Mouse (Mus musculus) kidney, embryonic 15.5 days (tissue): ENCODE results near the gene Syn3. TPM values are rescaled to one million over a fixed set of nuclear protein-coding genes. Genes with fewer than 3 reads are reported as not detected.
"Not testable (repeated sequence)": the region's sequence is repeated elsewhere in the genome, so short reads cannot be mapped to it uniquely, and the experiment has no call there.

Experiments used
- ATAC-seq: fragments of 200-750 bp; cut with Nextera tagmentation; replicated peaks from 2 replicates; pipeline ENCODE4 v1.8.0; 2017; ENCODE audit warnings: moderate TSS enrichment; ENCODE audit not compliant: low FRiP score
- H3K27ac ChIP-seq: fragments of 300-500 bp; sonication (generic); 2 replicates; pipeline ENCODE4 v1.5.1; 2015; ENCODE audit warnings: mild to moderate bottlenecking, inconsistent platforms
- H3K27me3 ChIP-seq: fragments of 300-500 bp; sonication (generic); 2 replicates; pipeline ENCODE4 v1.6.1; 2015; ENCODE audit warnings: inconsistent platforms
- H3K36me3 ChIP-seq: fragments of 300-500 bp; sonication (generic); 2 replicates; pipeline ENCODE4 v1.6.1; 2015; ENCODE audit warnings: inconsistent platforms
- H3K4me1 ChIP-seq: fragments of 300-500 bp; sonication (generic); 2 replicates; pipeline ENCODE4 v1.6.1; 2015; ENCODE audit warnings: inconsistent platforms
- H3K4me2 ChIP-seq: fragments of 300-500 bp; sonication (generic); 2 replicates; pipeline ENCODE4 v1.6.1; 2015; ENCODE audit warnings: moderate library complexity, mild to moderate bottlenecking, inconsistent platforms
- H3K4me3 ChIP-seq: fragments of 300-500 bp; sonication (generic); replicated peaks from 2 replicates; pipeline ENCODE4 v1.5.1; 2015; ENCODE audit warnings: mild to moderate bottlenecking, inconsistent platforms
- H3K9ac ChIP-seq: fragments of 300-500 bp; sonication (generic); 2 replicates; pipeline ENCODE4 v1.6.1; 2015; ENCODE audit warnings: mild to moderate bottlenecking, inconsistent platforms
- H3K9me3 ChIP-seq: fragments of 300-500 bp; sonication (generic); replicated peaks from 2 replicates; pipeline ENCODE4 v1.6.1; 2016; ENCODE audit warnings: inconsistent platforms
- WGBS: fragments of 180-500 bp; shearing (Covaris S2); methylation state at CpG from one replicate; pipeline ENCODE4 v1.1.7; 2015; ENCODE audit warnings: mixed read lengths; 5-methylcytosine and 5-hydroxymethylcytosine counted together
- polyA plus RNA-seq: library from polyadenylated mRNA; unstranded; fragments of >200 nt; fragmentation: Nextera tagmentation; extraction: Ambion mirVana; gene quantifications from 2 replicates; pipeline ENCODE4 v1.2.1, GENCODE M21; 2015

The Syn3 gene
- polyA plus RNA-seq, 1 experiment from 2014 or later = 8.1 TPM

DNA sequence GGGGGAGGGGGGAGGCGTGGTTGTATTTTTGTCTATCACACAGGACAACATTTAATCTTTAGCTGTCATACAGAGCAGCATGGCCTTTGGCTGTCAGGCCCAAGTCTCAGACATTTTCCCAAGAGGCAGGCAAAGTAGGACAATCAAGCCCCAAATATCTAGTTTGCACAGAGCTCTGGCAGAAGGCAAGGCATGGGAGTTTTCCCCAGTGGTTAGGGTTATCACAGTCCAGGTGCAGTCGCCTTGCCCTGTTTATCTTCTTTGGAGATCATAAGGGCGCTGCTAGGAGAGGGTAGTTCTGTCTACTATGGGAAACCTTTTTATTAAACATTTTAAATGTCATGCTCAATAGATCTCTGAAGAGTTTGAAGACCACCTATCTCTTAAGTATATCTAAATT lies 106.3 kb downstream of the Syn3 start:
- Histone ChIP-seq H3K4me2 (no peak overlapping the region), H3K9me3 (no peaks in the 10 kb centered on the region), H3K4me3 (no peak overlapping the region), H3K9ac (no peak overlapping the region), H3K36me3 (no peaks in the 10 kb centered on the region), H3K27me3 (no peaks in the 10 kb centered on the region), H3K4me1 (peaks cover 11% of the 10 kb centered on the region), H3K27ac (no peak overlapping the region)
- 89% methylated on average over 3 of the region's 3 CpGs for WGBS
- no peak for ATAC-seq

DNA sequence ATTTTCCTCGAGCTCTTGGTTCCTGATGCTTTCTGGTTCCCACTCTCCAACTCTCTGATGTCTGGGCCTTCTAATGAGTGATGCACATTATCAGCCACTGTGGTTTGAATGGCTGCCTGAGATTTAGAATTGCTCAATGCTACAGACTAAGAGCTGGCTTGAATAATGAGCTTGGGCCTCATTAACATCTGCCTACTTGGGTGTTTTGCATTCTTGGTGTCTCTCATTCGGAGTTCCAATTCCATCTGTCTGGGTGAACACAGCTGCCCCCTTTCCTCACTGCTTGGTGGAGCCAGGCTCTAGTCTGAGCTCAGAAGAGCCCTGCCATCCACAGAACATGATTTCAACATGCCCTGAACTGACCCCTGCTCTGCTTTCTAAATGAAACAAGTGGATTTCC lies 108.8 kb downstream of the Syn3 start:
- H3K9ac ChIP-seq = no peak overlapping the region
- 75% methylated on average over 2 of the region's 2 CpGs for WGBS
- no peak overlapping the region for H3K27ac ChIP-seq
- no peaks in the 10 kb centered on the region for H3K9me3 ChIP-seq
- H3K4me1 ChIP-seq = peaks cover 22% of the 10 kb centered on the region
- H3K36me3 ChIP-seq = no peaks in the 10 kb centered on the region
- no peak overlapping the region for H3K4me3 ChIP-seq
- H3K27me3 ChIP-seq = no peaks in the 10 kb centered on the region
- no peak overlapping the region for H3K4me2 ChIP-seq
- no peak for ATAC-seq

DNA sequence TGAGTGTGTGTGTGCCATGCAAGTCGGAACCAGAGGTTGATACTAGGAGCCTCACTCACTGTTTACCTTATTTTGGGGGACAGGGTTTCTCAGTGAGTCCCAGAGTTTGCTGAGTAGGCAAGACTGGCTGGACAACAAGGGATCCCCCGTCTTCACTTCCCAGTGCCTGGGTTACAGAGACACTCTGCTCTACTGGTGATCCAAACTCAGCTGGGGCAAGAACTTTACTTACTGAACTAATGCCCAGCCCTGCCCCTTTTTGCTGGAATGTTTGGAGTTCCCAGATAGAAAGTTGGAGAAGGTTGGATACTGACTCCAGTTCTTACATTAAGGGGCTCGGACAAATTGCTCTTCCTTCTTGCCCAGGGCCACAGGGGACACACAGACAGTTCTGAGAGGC lies 109.3 kb downstream of the Syn3 start:
- no peak overlapping the region for H3K4me2 ChIP-seq
- H3K4me3 ChIP-seq = no peak overlapping the region
- no peaks in the 10 kb centered on the region for H3K9me3 ChIP-seq
- H3K4me1 ChIP-seq = peaks cover 22% of the 10 kb centered on the region
- no peak overlapping the region for H3K27ac ChIP-seq
- H3K9ac ChIP-seq = no peak overlapping the region
- no peaks in the 10 kb centered on the region for H3K36me3 ChIP-seq
- no peaks in the 10 kb centered on the region for H3K27me3 ChIP-seq
- no peak for ATAC-seq
- WGBS = 85% methylated on average over 3 of the region's 3 CpGs

DNA sequence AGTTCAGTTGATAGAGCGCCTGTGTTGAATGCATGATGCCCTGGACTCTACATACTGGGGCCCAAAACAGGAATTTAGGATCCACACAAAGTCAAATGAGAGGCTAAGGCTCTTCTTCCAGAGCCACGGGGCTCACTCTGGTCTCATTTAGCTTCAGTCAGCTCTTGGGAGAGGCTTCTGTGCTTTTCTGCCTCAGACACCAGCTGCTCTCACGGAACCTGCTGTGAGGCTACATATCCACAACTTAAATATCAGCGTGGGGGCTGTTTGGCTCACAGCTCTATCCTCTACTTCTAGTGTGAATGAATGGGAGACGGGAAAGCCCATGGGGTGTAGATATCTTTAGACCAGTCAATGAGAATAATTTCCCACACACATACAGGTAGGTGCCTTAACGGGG lies 109.9 kb downstream of the Syn3 start:
- Histone ChIP-seq H3K27me3 (no peaks in the 10 kb centered on the region), H3K9me3 (no peaks in the 10 kb centered on the region), H3K36me3 (no peaks in the 10 kb centered on the region), H3K27ac (no peak overlapping the region), H3K4me1 (peaks cover 22% of the 10 kb centered on the region), H3K9ac (no peak overlapping the region), H3K4me3 (no peak overlapping the region), H3K4me2 (no peak overlapping the region)
- ATAC-seq = no peak
- 86% methylated on average over 6 of the region's 6 CpGs for WGBS

DNA sequence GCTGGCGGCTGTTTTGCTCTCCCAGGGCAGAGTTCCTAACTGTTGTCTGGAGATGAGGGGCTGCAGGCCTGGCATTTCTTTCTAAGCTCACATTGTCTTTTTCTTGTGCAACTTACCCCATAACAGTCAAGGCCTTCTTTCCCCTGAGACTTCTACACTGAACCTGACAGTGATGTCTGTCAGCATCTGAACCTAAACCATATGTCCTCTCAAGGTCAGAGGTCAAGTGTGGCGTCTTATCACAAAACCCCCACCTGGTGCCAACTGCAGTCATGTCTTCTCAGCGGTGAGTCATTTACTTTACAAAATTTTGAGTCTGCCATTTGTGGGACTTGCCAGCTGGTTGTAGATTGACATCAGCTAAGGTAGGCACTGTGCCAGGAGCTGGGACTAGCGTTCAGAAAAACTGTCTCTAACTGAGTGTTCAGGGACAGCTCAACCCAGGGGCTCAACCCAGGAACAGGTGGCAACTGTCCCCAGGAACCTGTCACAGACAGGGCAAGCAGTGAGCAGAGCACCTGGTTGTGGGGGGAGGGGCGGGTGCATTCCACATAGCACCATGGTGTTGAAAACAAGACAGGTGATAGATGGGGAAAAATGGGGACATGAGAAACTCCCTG lies 110.8 kb downstream of the Syn3 start:
- H3K27me3 ChIP-seq = no peaks in the 10 kb centered on the region

DNA sequence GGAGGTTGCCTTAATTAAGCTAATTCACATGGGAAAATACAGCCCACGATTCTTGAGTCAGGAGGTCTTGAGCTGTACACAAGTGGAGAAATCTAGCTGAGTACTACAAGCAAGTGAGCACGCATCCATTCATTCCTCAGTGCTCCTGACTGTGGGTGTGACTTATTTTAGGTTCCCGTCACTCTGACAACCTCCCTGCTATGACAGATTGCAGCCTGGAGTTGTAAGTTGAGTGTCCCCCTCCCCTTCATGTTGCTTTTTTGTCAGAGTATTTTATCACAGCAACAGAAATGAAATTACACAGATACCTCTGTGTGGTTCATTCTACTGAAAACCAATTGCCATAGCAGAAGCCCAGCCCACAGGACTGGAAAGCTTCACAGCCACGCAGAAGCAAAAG lies 112.5 kb downstream of the Syn3 start:
- no peak overlapping the region for H3K4me2 ChIP-seq
- H3K4me1 ChIP-seq = peaks cover 27% of the 10 kb centered on the region
- H3K27me3 ChIP-seq = no peaks in the 10 kb centered on the region
- no peak overlapping the region for H3K27ac ChIP-seq
- no peak for ATAC-seq
- H3K9me3 ChIP-seq = no peaks in the 10 kb centered on the region
- 72% methylated on average over 4 of the region's 4 CpGs for WGBS
- H3K36me3 ChIP-seq = no peaks in the 10 kb centered on the region
- H3K4me3 ChIP-seq = no peak overlapping the region
- no peak overlapping the region for H3K9ac ChIP-seq

More for the DNA sequence above, 110.8 kb downstream of the Syn3 start:
- Histone ChIP-seq H3K9ac (no peak overlapping the region), H3K27ac (no peak overlapping the region), H3K9me3 (no peaks in the 10 kb centered on the region), H3K4me1 (peaks cover 22% of the 10 kb centered on the region), H3K4me2 (no peak overlapping the region), H3K4me3 (no peak overlapping the region), H3K36me3 (no peaks in the 10 kb centered on the region)
- ATAC-seq = no peak
- 72% methylated on average over 5 of the region's 5 CpGs for WGBS

DNA sequence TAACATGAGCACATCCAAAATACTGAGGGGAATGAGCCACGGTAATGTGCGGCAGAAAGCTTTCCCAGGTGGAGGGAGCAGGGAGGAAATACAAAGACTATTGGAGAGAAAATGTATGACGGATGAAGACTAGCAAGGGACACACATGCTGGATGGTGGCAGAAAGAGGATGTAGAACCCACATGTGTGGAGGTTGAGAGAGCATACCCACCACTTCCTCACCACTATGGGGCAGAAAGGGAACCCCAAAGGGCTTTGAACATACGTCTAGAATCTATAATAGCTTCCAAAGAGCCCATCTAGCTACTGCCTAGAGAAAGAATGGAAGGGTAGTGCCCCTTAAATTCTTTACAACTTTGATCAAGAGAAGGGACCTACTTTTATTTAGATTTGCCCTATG lies 113.0 kb downstream of the Syn3 start:
- 69% methylated on average over 4 of the region's 4 CpGs for WGBS
- no peak for ATAC-seq

DNA sequence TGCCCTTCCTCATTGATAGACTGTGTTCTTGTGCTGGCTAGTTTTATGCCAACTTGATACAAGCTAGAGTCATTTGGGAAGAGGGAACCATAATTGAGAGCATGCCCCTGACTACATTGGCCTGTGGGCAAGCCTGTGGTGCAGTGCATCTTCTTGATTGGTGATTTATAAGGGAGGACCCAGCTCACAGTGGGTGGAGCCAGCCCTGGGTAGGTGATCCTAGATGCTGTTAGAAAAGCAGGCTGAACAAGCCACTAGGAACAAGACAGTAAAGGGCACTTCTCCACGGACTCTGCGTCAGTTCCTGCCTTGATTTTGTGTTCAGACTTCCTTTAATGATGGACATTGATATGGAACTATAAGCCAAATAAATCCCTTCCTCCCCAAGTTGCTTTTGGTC lies 114.0 kb downstream of the Syn3 start:
- no peaks in the 10 kb centered on the region for H3K36me3 ChIP-seq
- H3K4me2 ChIP-seq = no peak overlapping the region
- H3K9me3 ChIP-seq = no peaks in the 10 kb centered on the region
- no peaks in the 10 kb centered on the region for H3K27me3 ChIP-seq
- no peak overlapping the region for H3K27ac ChIP-seq
- H3K4me1 ChIP-seq = peaks cover 27% of the 10 kb centered on the region
- H3K9ac ChIP-seq = no peak overlapping the region
- H3K4me3 ChIP-seq = no peak overlapping the region
- no peak for ATAC-seq
- 86% methylated on average over 2 of the region's 2 CpGs for WGBS

More for the DNA sequence above, 113.0 kb downstream of the Syn3 start:
- peaks cover 27% of the 10 kb centered on the region for H3K4me1 ChIP-seq
- H3K9ac ChIP-seq = no peak overlapping the region
- H3K9me3 ChIP-seq = no peaks in the 10 kb centered on the region
- no peak overlapping the region for H3K27ac ChIP-seq
- H3K4me2 ChIP-seq = no peak overlapping the region
- no peaks in the 10 kb centered on the region for H3K27me3 ChIP-seq
- no peak overlapping the region for H3K4me3 ChIP-seq
- H3K36me3 ChIP-seq = no peaks in the 10 kb centered on the region

DNA sequence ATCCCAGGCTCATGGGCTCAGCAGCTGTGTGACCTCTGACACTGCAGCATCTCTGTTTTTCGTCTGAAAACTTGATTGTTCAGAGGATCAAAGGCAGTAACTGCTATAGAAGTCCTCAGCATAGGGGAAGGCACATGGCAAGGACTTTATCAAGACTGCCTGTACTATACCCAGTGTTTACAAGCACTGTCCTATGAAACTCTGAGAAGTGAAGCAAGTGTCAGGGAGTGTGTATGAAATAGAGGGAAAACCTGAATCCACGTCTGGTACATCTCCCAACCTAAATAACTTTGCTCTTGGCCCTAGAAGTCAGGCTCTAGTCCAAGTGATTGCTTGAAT lies 116.8 kb downstream of the Syn3 start:
- Histone ChIP-seq H3K27me3 (no peaks in the 10 kb centered on the region), H3K9me3 (no peaks in the 10 kb centered on the region), H3K27ac (no peak overlapping the region), H3K9ac (no peak overlapping the region), H3K36me3 (no peaks in the 10 kb centered on the region), H3K4me2 (no peak overlapping the region), H3K4me3 (no peak overlapping the region), H3K4me1 (peaks cover 11% of the 10 kb centered on the region; the same call in 1 of the 2 replicates)
- ATAC-seq = no peak
- 37% methylated on average over 2 of the region's 2 CpGs for WGBS

DNA sequence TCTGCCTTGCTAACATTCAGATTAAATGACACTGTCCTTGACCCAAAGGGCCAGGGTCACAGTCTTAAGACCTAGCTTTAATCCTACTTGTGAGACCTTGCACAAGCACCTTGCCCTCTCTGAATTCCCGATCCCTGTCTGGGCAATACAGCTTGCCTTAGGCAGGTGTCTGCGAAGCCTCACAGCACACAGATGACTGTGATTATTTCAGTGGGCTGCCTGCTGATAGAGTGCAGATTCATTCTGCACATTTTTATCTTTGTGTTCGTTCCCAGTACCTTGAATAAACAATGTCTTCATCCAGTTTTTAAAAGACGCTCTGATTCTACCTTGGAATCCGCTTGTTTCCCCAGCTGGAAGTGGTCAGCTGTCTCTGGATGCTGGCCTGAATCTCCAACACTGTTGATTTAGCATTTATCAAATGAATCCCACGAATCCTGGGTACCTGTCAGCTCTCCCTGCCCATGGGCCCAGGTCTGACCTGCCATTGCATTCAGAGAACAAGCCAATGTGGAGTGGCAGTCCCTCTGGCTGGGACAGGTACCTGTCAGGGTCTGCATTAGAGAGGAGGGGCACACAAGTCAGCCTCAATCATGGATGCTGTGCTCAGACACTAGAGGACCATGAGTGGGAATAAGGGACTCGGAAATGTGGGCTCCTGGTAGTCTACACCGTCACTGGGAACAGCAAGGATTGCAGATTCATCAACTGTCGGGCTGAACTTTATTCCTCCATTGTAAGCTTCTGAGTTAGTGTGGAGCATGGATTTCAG lies 117.4 kb downstream of the Syn3 start:
- Histone ChIP-seq H3K27ac (no peak overlapping the region), H3K4me1 (peaks cover 9% of the 10 kb centered on the region; the same call in 1 of the 2 replicates)
- ATAC-seq = no peak

DNA sequence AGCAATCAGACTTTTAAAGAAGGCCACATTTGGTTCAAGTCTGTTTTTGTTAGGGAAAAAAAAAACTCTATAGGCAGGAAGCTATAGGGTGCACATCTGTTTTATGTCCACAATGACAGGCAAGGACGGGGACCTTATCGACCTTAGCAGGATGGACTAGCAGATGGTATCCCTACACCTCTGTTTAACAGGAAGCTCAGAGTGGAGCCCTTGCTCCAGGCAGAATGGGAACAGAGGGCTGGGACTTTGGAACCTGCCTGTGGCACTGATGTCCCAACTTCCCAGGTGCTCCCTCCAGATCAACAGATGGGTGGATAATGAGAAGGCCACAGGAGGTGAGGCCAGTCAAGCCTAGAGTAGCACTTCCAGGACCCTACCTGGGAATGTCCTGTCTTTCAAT lies 118.1 kb downstream of the Syn3 start:
- Histone ChIP-seq H3K4me2 (no peak overlapping the region), H3K9ac (no peak overlapping the region), H3K27ac (no peak overlapping the region), H3K9me3 (no peaks in the 10 kb centered on the region), H3K36me3 (no peaks in the 10 kb centered on the region), H3K27me3 (no peaks in the 10 kb centered on the region), H3K4me1 (peaks cover 12% of the 10 kb centered on the region; the same call in 1 of the 2 replicates), H3K4me3 (no peak overlapping the region)
- 48% methylated on average over 2 of the region's 2 CpGs for WGBS
- no peak for ATAC-seq

More for the DNA sequence above, 117.4 kb downstream of the Syn3 start:
- Histone ChIP-seq H3K4me3 (no peak overlapping the region), H3K36me3 (no peaks in the 10 kb centered on the region), H3K4me2 (no peak overlapping the region), H3K9ac (no peak overlapping the region), H3K27me3 (no peaks in the 10 kb centered on the region), H3K9me3 (no peaks in the 10 kb centered on the region)
- 64% methylated on average over 9 of the region's 9 CpGs for WGBS

DNA sequence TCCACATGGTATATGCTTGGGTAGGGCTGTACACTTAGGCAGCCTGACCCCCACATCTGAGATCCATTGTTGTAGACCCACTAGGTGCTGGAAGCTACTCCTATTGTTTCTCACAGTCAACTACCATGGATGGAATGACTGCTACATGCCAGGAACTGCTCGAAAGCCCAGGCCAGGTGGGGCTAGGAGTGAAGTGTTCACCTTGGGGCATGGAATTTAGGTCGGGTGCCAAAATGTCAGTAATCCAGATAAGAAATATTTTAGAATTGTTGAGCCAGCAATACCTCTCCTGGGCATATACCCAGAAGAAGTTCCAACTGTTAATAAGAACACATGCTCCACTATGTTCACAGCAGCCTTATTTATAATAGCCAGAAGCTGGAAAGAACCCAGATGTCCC lies 119.9 kb downstream of the Syn3 start:
- not testable (repeated sequence) for H3K36me3 ChIP-seq, H3K27me3 ChIP-seq, ATAC-seq, H3K4me2 ChIP-seq, H3K4me3 ChIP-seq, H3K9ac ChIP-seq, H3K4me1 ChIP-seq, H3K9me3 ChIP-seq, H3K27ac ChIP-seq
- 75% methylated on average over 2 of the region's 2 CpGs for WGBS
